Mouse (Mus musculus) C3H10T1/2 (cell line): ENCODE measurements around the gene Leng9. TPM values are rescaled to one million over a fixed set of nuclear protein-coding genes. Genes with fewer than 3 reads are reported as not detected.

Source experiments
- polyA plus RNA-seq, 2 experiments: library from polyadenylated mRNA; unstranded; fragments of >200 nt; fragmentation: generic; extraction: Trizol; gene quantifications; one replicate each; pipeline ENCODE4 v1.2.1; 2012; ENCODE audit warnings: missing spikeins in 2 of 2

The Leng9 gene
- polyA plus RNA-seq, result 1 to 10 TPM; 4.0 to 7.0 TPM

GRCm38 (mm10) chr7:4150059-4150541, at the start of gene Leng9:
TSS of gene Leng9 (minus strand) at chr7:4150374.

GRCm38 (mm10) chr7:4164090-4164910, 14.1 kb upstream of the Leng9 start, which contains the start of gene Cdc42ep5:
TSS of gene Cdc42ep5 (minus strand) at chr7:4164860.

GRCm38 (mm10) chr7:4136771-4137531, 13.2 kb downstream of the Leng9 start, which contains the start of gene Leng8:
TSS of gene Leng8 (plus strand) at chr7:4137039.

GRCm38 (mm10) chr7:4119344-4119902, 30.8 kb downstream of the Leng9 start, which contains the start of gene Ttyh1:
TSS of gene Ttyh1 (plus strand) at chr7:4119408.

Other genes with a start within 250 kb of the Leng9 start
- not detected for gene Lilra6, start 234.9 kb downstream of the Leng9 start, polyA plus RNA-seq
- not detected for gene Lair1, start 87.2 kb downstream of the Leng9 start, polyA plus RNA-seq
- under 1 TPM; 0.02 to 0.17 TPM for gene Ttyh1, start 31.0 kb downstream of the Leng9 start, polyA plus RNA-seq
- 10 to 100 TPM in 1 of 2 experiments, 1 to 10 TPM in 1; 7.4 to 45.8 TPM for gene Leng8, start 13.3 kb downstream of the Leng9 start, polyA plus RNA-seq
- gene Cdc42ep5, start 14.5 kb upstream of the Leng9 start, polyA plus RNA-seq, result 10 to 100 TPM in 1 of 2 experiments, 1 to 10 TPM in 1; 4.1 to 27.2 TPM
- gene Lilra5, start 87.4 kb upstream of the Leng9 start, polyA plus RNA-seq, result not detected
- gene Ncr1, start 187.3 kb upstream of the Leng9 start, polyA plus RNA-seq, result not detected
- not detected for gene Gp6, start 247.4 kb upstream of the Leng9 start, polyA plus RNA-seq